Mouse (Mus musculus) ES-E14 (cell line): Measurements from ENCODE around the gene Lig3.

ENCODE experiments used
- CHD2 ChIP-seq: IDR thresholded peaks from 2 replicates; pipeline ENCODE4 v1.6.1; 2014; ENCODE audit warnings: mild to moderate bottlenecking, low read depth, low read length, inconsistent platforms
- MAFK ChIP-seq: IDR thresholded peaks from 2 replicates; pipeline ENCODE4 v1.6.1; 2014; ENCODE audit warnings: mild to moderate bottlenecking, low read depth, low read length, inconsistent platforms; ENCODE audit not compliant: insufficient read depth
- ZC3H11A ChIP-seq: IDR thresholded peaks from 2 replicates; pipeline ENCODE4 v1.6.1; 2012; ENCODE audit warnings: low read depth, mild to moderate bottlenecking, inconsistent platforms, low read length, borderline replicate concordance
- ZNF384 ChIP-seq: IDR thresholded peaks from 2 replicates; pipeline ENCODE4 v1.6.1; 2012; ENCODE audit warnings: low read depth, low read length, inconsistent platforms

DNA sequence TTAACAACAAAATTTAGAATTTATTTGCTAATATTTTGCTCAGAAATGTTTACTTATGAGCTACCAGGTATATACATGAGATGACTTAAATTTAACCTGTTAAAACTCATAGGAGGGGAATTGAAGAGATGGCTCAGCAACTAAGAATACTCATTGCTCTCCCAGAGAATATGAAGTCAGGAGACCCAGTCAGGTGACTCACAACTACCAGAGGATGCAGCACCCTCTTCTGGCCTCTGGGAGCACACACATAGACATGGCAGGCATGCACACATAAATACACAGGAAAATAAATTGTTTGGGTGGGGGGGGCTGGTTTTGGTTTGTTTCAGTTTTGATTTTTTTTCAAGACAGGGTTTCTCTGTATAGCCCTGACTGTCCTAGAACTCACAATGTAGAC is 41.9 kb upstream of the Lig3 start:
- TF ChIP-seq MAFK: no peak
- no peak for TF ChIP-seq ZC3H11A
- TF ChIP-seq CHD2: no peak
- TF ChIP-seq ZNF384: no peak
